Mouse (Mus musculus) limb, embryonic 10.5 days (tissue): Measurements from ENCODE around the gene Rhoj. TPM values are rescaled to one million over a fixed set of nuclear protein-coding genes. Genes with fewer than 3 reads are reported as not detected.

Experiments used
- DNase-seq: peaks from one replicate; pipeline ENCODE4 v3.0.0-alpha.2; 2017; ENCODE audit warnings: low spot score
- H3K27ac ChIP-seq: fragments of 300-500 bp; sonication (generic); 2 replicates; pipeline ENCODE4 v1.5.1; 2016; ENCODE audit warnings: mild to moderate bottlenecking
- H3K27me3 ChIP-seq: fragments of 300-500 bp; sonication (generic); 2 replicates; pipeline ENCODE4 v1.6.1; 2016; ENCODE audit warnings: low read depth, mild to moderate bottlenecking; ENCODE audit not compliant: poor library complexity, severe bottlenecking
- H3K36me3 ChIP-seq: fragments of 300-500 bp; sonication (generic); 2 replicates; pipeline ENCODE4 v1.6.1; 2016; ENCODE audit warnings: mild to moderate bottlenecking, moderate library complexity
- H3K4me1 ChIP-seq: fragments of 300-500 bp; sonication (generic); 2 replicates; pipeline ENCODE4 v1.6.1; 2016
- H3K4me3 ChIP-seq: fragments of 300-500 bp; sonication (generic); 2 replicates; pipeline ENCODE4 v1.5.1; 2016; ENCODE audit warnings: mild to moderate bottlenecking, moderate library complexity
- H3K9me3 ChIP-seq: fragments of 300-500 bp; sonication (generic); replicated peaks from 2 replicates; pipeline ENCODE4 v1.6.1; 2016; ENCODE audit warnings: mild to moderate bottlenecking
- WGBS: fragments of 180-500 bp; shearing (Covaris S2); methylation state at CpG from one replicate; pipeline ENCODE4 v1.1.7; 2016; 5-methylcytosine and 5-hydroxymethylcytosine counted together
- polyA plus RNA-seq: library from polyadenylated mRNA; unstranded; fragments of >200 nt; fragmentation: Nextera tagmentation; extraction: Ambion mirVana; gene quantifications from 2 replicates; pipeline ENCODE4 v1.2.1, GENCODE M21; 2016

Rhoj gene
- 13.1 and 24.2 TPM in 2 replicates for polyA plus RNA-seq

- WGBS: under 1% methylated on average over 34 of the region's 34 CpGs
- H3K27me3 ChIP-seq: no peaks in the 10 kb centered on the region; the same call in 1 of the 2 replicates
- H3K4me1 ChIP-seq: peaks cover 20% of the 10 kb centered on the region
- peak within 1 kb of the TSS; percentile 71 for H3K4me3 ChIP-seq
- peak; percentile 76 for DNase-seq
- H3K9me3 ChIP-seq: no peaks in the 10 kb centered on the region
- no peaks in the 10 kb centered on the region for H3K36me3 ChIP-seq
- H3K27ac ChIP-seq: peak within 1 kb of the TSS; percentile 92
Observed at GRCm38 (mm10) chr12:75307961-75308951, at the start of gene Rhoj. Gene Rhoj, plus strand, starts transcription at chr12:75308322.

GRCm38 (mm10) chr12:75271726-75272125 is 36.4 kb upstream of the Rhoj start:
- H3K4me3 ChIP-seq: no peak overlapping the region
- H3K9me3 ChIP-seq: no peaks in the 10 kb centered on the region
- no peaks in the 10 kb centered on the region for H3K4me1 ChIP-seq
- H3K27me3 ChIP-seq: no peaks in the 10 kb centered on the region
- no peak overlapping the region for H3K27ac ChIP-seq
- no peak for DNase-seq
- WGBS: 85% methylated on average over 4 of the region's 4 CpGs
- H3K36me3 ChIP-seq: no peaks in the 10 kb centered on the region

GRCm38 (mm10) chr12:75275730-75276129 is 32.4 kb upstream of the Rhoj start:
- Histone ChIP-seq H3K4me3 (no peak overlapping the region), H3K9me3 (no peaks in the 10 kb centered on the region), H3K27ac (no peak overlapping the region), H3K27me3 (no peaks in the 10 kb centered on the region), H3K36me3 (no peaks in the 10 kb centered on the region), H3K4me1 (no peaks in the 10 kb centered on the region)
- no peak for DNase-seq
- WGBS: 69% methylated on average over 2 of the region's 2 CpGs

- Histone ChIP-seq H3K4me3 (no peak overlapping the region), H3K9me3 (no peaks in the 10 kb centered on the region), H3K4me1 (no peaks in the 10 kb centered on the region), H3K27me3 (no peaks in the 10 kb centered on the region), H3K27ac (no peak overlapping the region), H3K36me3 (no peaks in the 10 kb centered on the region)
- DNase-seq: no peak
- WGBS: 98% methylated on average over 2 of the region's 2 CpGs
Observed at GRCm38 (mm10) chr12:75277425-75277824, 30.7 kb upstream of the Rhoj start.

GRCm38 (mm10) chr12:75280502-75280901 is 27.6 kb upstream of the Rhoj start:
- WGBS: 73% methylated on average over 7 of the region's 7 CpGs
- DNase-seq: no peak
- H3K27me3 ChIP-seq: no peaks in the 10 kb centered on the region

GRCm38 (mm10) chr12:75283226-75283625 is 24.9 kb upstream of the Rhoj start:
- no peak overlapping the region for H3K4me3 ChIP-seq
- DNase-seq: no peak
- H3K4me1 ChIP-seq: peaks cover 15% of the 10 kb centered on the region
- WGBS: 51% methylated on average over 2 of the region's 2 CpGs
- H3K27me3 ChIP-seq: no peaks in the 10 kb centered on the region
- no peaks in the 10 kb centered on the region for H3K9me3 ChIP-seq
- H3K36me3 ChIP-seq: no peaks in the 10 kb centered on the region
- H3K27ac ChIP-seq: no peak overlapping the region

More at GRCm38 (mm10) chr12:75280502-75280901, 27.6 kb upstream of the Rhoj start:
- Histone ChIP-seq H3K9me3 (no peaks in the 10 kb centered on the region), H3K4me3 (no peak overlapping the region), H3K4me1 (0 out of 2 replicates have a peak, but pooled peaks cover 3% of the 10 kb centered on the region), H3K27ac (no peak overlapping the region), H3K36me3 (no peaks in the 10 kb centered on the region)

- Histone ChIP-seq H3K4me3 (no peak overlapping the region), H3K36me3 (no peaks in the 10 kb centered on the region), H3K9me3 (no peaks in the 10 kb centered on the region), H3K4me1 (peaks cover 15% of the 10 kb centered on the region), H3K27me3 (no peaks in the 10 kb centered on the region), H3K27ac (peak overlapping the region; percentile 74)
- no peak for DNase-seq
- WGBS: 84% methylated on average over 3 of the region's 3 CpGs
Observed at GRCm38 (mm10) chr12:75286166-75286565, 22.0 kb upstream of the Rhoj start.

- 89% methylated on average over 2 of the region's 2 CpGs for WGBS
- Histone ChIP-seq H3K4me1 (peaks cover 11% of the 10 kb centered on the region), H3K4me3 (no peak overlapping the region), H3K27me3 (no peaks in the 10 kb centered on the region), H3K36me3 (no peaks in the 10 kb centered on the region), H3K27ac (no peak overlapping the region), H3K9me3 (no peaks in the 10 kb centered on the region)
- DNase-seq: no peak
Observed at GRCm38 (mm10) chr12:75290524-75290923, 17.6 kb upstream of the Rhoj start.

GRCm38 (mm10) chr12:75291556-75291955 is 16.6 kb upstream of the Rhoj start:
- Histone ChIP-seq H3K27me3 (no peaks in the 10 kb centered on the region), H3K4me3 (no peak overlapping the region), H3K36me3 (no peaks in the 10 kb centered on the region), H3K9me3 (no peaks in the 10 kb centered on the region), H3K27ac (no peak overlapping the region), H3K4me1 (peaks cover 5% of the 10 kb centered on the region)
- WGBS: 93% methylated on average over 5 of the region's 5 CpGs
- DNase-seq: no peak

- Histone ChIP-seq H3K9me3 (no peaks in the 10 kb centered on the region), H3K27me3 (no peaks in the 10 kb centered on the region), H3K36me3 (no peaks in the 10 kb centered on the region), H3K27ac (no peak overlapping the region), H3K4me1 (no peaks in the 10 kb centered on the region), H3K4me3 (no peak overlapping the region)
- DNase-seq: no peak
- WGBS: 90% methylated on average over 6 of the region's 6 CpGs
Observed at GRCm38 (mm10) chr12:75292939-75293338, 15.2 kb upstream of the Rhoj start.

GRCm38 (mm10) chr12:75299865-75300264 is 8.3 kb upstream of the Rhoj start:
- Histone ChIP-seq H3K4me1 (no peaks in the 10 kb centered on the region), H3K27me3 (no peaks in the 10 kb centered on the region), H3K27ac (no peak overlapping the region), H3K36me3 (no peaks in the 10 kb centered on the region), H3K9me3 (no peaks in the 10 kb centered on the region), H3K4me3 (no peak overlapping the region)
- 78% methylated on average over 1 of the region's 1 CpGs for WGBS
- no peak for DNase-seq

- Histone ChIP-seq H3K4me1 (peaks cover 15% of the 10 kb centered on the region), H3K4me3 (no peak overlapping the region), H3K36me3 (no peaks in the 10 kb centered on the region), H3K27me3 (no peaks in the 10 kb centered on the region), H3K27ac (no peak overlapping the region), H3K9me3 (no peaks in the 10 kb centered on the region)
- WGBS: 92% methylated on average over 6 of the region's 6 CpGs
- no peak for DNase-seq
Observed at GRCm38 (mm10) chr12:75304132-75304531, 4.0 kb upstream of the Rhoj start.

GRCm38 (mm10) chr12:75309756-75310155 is 1.6 kb downstream of the Rhoj start:
- Histone ChIP-seq H3K36me3 (no peaks in the 10 kb centered on the region), H3K4me1 (peaks cover 20% of the 10 kb centered on the region), H3K9me3 (no peaks in the 10 kb centered on the region), H3K27me3 (no peaks in the 10 kb centered on the region; the same call in 1 of the 2 replicates), H3K27ac (peak overlapping the region; percentile 39; the same call in 1 of the 2 replicates), H3K4me3 (peak overlapping the region; percentile 71; the same call in 1 of the 2 replicates)
- WGBS: 50% methylated on average over 6 of the region's 6 CpGs
- DNase-seq: no peak
